Mouse (Mus musculus) hindbrain, postnatal 0 days (tissue): ENCODE measurements around the gene 1700010B08Rik. TPM values are rescaled to one million over a fixed set of nuclear protein-coding genes. Genes with fewer than 3 reads are reported as not detected.
"Not testable (repeated sequence)": the region's sequence is repeated elsewhere in the genome, so short reads cannot be mapped to it uniquely, and the experiment has no call there.

Experiments used
- ATAC-seq: fragments of 200-750 bp; cut with Nextera tagmentation; 2 replicates; pipeline ENCODE4 v1.8.0; 2017; ENCODE audit warnings: mild to moderate bottlenecking, moderate TSS enrichment, moderate library complexity
- DNase-seq: peaks from one replicate; pipeline ENCODE4 v3.0.0-alpha.2; 2015; ENCODE audit warnings: low spot score
- H3K27ac ChIP-seq: fragments of 300-500 bp; sonication (generic); 2 replicates; pipeline ENCODE4 v1.5.1; 2014; ENCODE audit warnings: mild to moderate bottlenecking
- H3K27me3 ChIP-seq: fragments of 300-500 bp; sonication (generic); 2 replicates; pipeline ENCODE4 v1.6.1; 2014; ENCODE audit warnings: low read length, mixed read lengths; ENCODE audit not compliant: insufficient read depth
- H3K36me3 ChIP-seq: fragments of 300-500 bp; sonication (generic); 2 replicates; pipeline ENCODE4 v1.6.1; 2014; ENCODE audit warnings: low read length, mixed read lengths; ENCODE audit not compliant: insufficient read depth
- H3K4me1 ChIP-seq: fragments of 300-500 bp; sonication (generic); 2 replicates; pipeline ENCODE4 v1.6.1; 2014; ENCODE audit warnings: antibody characterized with exemption, low read length, mixed read lengths; ENCODE audit not compliant: insufficient read depth
- H3K4me2 ChIP-seq: fragments of 300-500 bp; sonication (generic); 2 replicates; pipeline ENCODE4 v1.6.1; 2014; ENCODE audit warnings: low read depth, mild to moderate bottlenecking, low read length, moderate library complexity, mixed read lengths
- H3K4me3 ChIP-seq: fragments of 300-500 bp; sonication (generic); 2 replicates; pipeline ENCODE4 v1.5.1; 2014; ENCODE audit warnings: low read length
- H3K9ac ChIP-seq: fragments of 300-500 bp; sonication (generic); replicated peaks from 2 replicates; pipeline ENCODE4 v1.6.1; 2014; ENCODE audit warnings: mild to moderate bottlenecking, low read length, moderate library complexity, mixed read lengths
- H3K9me3 ChIP-seq: fragments of 300-500 bp; sonication (generic); 2 replicates; pipeline ENCODE4 v1.6.1; 2016; ENCODE audit warnings: low read length, mixed read lengths
- CTCF ChIP-seq: IDR thresholded peaks from 2 replicates; pipeline ENCODE4 v1.5.1; 2016; ENCODE audit warnings: antibody characterized with exemption, control low read depth, low read depth
- WGBS: fragments of 180-500 bp; shearing (Covaris S2); extraction: QIAGEN DNeasy Blood & Tissue Kit; methylation state at CpG from one replicate; pipeline ENCODE4 v1.1.7; 2014; 5-methylcytosine and 5-hydroxymethylcytosine counted together
- polyA plus RNA-seq: library from polyadenylated mRNA; unstranded; fragments of >200 nt; fragmentation: Nextera tagmentation; extraction: Ambion mirVana; gene quantifications from 2 replicates; pipeline ENCODE4 v1.2.1, GENCODE M21; 2015
- total RNA-seq: library from RNA; depleted of rRNA; stranded (reverse); fragments of >200 nt; gene quantifications from 2 replicates; pipeline ENCODE4 v1.2.3, GENCODE M21; 2014

The 1700010B08Rik gene
- total and polyA plus RNA-seq, 2 experiments from 2014 or later: not detected

DNA sequence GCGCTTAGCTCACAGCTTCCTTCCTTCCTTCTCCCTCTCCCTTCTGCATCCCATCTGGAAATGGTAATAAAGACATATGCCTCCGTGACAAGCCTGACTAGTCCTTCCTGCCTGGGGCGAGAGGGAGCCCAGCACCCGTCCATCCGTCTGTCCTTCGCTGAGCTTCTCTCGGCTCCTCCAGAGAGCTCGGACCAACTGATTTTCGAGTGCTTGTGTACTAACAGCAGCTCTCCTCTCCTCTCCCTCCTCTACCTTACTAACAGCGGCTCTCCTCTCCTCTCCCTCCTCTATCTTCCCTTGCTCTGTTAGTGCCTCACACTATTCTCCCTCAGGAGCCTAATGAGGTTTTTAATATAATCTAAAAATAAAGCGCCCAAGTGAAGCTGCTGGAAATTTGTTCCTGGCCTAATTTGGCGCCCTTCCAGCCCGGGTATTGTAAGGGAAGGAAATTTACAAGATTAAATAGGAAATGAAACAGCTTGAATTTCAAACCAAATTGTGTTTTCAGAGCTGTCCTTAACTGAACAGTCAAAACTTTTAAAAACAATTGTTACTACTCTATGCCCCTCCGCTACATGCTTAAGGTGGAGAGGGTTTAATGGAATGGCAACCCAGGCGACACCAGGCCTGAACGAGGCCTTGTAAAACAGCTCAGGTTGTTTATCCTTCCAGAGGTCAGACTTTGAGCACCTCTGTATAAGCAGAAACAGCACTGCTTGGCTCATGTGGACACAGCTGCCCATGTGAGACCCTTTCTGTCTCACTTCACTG, 16.9 kb upstream of the 1700010B08Rik start:
- DNase-seq: peak; percentile 68

DNA sequence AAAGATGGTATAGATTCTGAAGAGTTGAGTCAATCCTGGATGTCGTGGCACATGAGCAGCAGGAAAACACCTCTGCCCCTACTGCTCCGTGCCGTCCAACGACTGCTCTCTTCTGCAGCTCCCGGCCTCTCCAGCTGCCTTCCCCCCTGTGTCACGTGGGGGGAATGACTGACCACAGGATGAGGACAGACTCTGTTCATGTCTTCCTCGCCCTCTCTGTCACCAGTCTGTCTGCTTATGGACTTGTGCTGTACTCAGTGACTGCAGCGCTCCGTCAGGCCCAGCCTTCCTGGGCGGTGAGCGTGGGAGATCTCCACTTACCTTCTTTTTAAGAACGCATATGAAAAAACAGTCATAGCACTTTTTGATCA, 16.4 kb upstream of the 1700010B08Rik start:
- H3K4me2 ChIP-seq: no peak overlapping the region
- no peaks in the 10 kb centered on the region for H3K27me3 ChIP-seq
- no peaks in the 10 kb centered on the region for H3K4me1 ChIP-seq
- no peaks in the 10 kb centered on the region for H3K9me3 ChIP-seq
- DNase-seq (no peak), ATAC-seq (no peak)
- H3K9ac ChIP-seq: no peak overlapping the region
- TF ChIP-seq CTCF: no peak
- H3K27ac ChIP-seq: peak overlapping the region; percentile 32; the same call in 1 of the 2 replicates
- WGBS: 84% methylated on average over 12 of the region's 12 CpGs
- peaks cover 29% of the 10 kb centered on the region for H3K36me3 ChIP-seq
- no peak overlapping the region for H3K4me3 ChIP-seq

More for the DNA sequence above, 16.9 kb upstream of the 1700010B08Rik start:
- Histone ChIP-seq H3K4me1 (no peaks in the 10 kb centered on the region), H3K4me2 (no peak overlapping the region), H3K4me3 (no peak overlapping the region), H3K27ac (peak overlapping the region; percentile 32; the same call in 1 of the 2 replicates), H3K9me3 (no peaks in the 10 kb centered on the region), H3K27me3 (no peaks in the 10 kb centered on the region), H3K9ac (no peak overlapping the region), H3K36me3 (peaks cover 32% of the 10 kb centered on the region)
- 56% methylated on average over 16 of the region's 16 CpGs for WGBS
- TF ChIP-seq CTCF: no peak
- ATAC-seq: peak; percentile 52; the same call in 1 of the 2 replicates

DNA sequence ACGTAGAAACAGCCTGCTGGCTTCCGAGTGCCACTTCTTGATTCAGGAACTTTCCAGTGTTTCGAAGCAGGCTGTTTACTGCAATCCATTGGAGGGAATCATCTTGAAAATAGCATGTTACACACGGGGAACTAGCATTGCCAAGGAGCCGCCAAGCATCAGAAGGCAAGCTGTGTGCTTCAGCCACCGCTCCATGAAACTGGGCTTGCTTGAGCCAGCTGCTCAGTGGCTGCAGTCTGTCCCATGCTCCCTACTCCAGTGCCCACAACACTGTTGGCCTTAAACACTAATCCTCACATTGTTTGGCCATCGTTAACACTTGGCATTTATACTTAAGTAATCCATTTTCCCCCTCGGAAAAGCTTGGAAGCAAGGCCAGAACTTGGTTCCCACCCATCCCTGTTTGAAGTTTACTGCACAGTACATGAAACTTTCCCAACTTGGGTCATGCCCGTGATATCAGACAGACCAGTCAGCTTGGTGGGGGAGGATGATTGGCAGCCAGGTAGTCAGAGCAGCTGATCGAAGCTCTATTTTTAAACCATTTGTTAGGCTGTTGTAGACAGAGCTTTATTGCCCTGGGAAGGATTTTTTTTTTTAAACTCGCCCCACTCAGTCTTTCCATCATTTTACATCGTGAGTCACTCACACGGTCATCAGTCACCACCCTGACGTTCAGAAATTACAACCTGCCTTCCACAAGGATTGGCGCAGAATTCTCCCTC, 13.2 kb upstream of the 1700010B08Rik start:
- no peak overlapping the region for H3K27ac ChIP-seq
- no peak overlapping the region for H3K4me3 ChIP-seq
- TF ChIP-seq CTCF: no peak
- H3K9ac ChIP-seq: no peak overlapping the region
- peaks cover 7% of the 10 kb centered on the region; the same call in 1 of the 2 replicates for H3K36me3 ChIP-seq
- H3K4me2 ChIP-seq: no peak overlapping the region
- DNase-seq (peak; percentile 37), ATAC-seq (0 out of 2 replicates have a peak, but pooled peaks have one; percentile 48)
- 65% methylated on average over 15 of the region's 15 CpGs for WGBS
- no peaks in the 10 kb centered on the region for H3K9me3 ChIP-seq
- no peaks in the 10 kb centered on the region for H3K4me1 ChIP-seq
- no peaks in the 10 kb centered on the region for H3K27me3 ChIP-seq

DNA sequence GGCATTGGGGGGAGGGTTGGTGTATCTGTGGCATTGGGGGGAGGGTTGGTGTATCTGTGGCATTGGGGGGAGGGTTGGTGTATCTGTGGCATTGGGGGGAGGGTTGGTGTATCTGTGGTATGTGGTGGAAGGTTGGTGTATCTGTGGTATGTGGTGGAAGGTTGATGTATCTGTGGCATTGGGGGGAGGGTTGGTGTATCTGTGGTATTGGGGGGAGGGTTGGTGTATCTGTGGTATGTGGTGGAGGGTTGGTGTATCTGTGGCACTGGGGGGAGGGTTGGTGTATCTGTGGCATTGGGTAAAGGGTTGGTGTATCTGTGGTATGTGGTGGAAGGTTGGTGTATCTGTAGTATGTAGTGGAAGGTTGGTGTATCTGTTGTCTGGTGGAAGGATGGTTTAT, 11.6 kb upstream of the 1700010B08Rik start:
- H3K9me3 ChIP-seq, ATAC-seq, H3K4me2 ChIP-seq, H3K9ac ChIP-seq, H3K36me3 ChIP-seq, H3K27ac ChIP-seq, DNase-seq, H3K4me1 ChIP-seq, H3K4me3 ChIP-seq, H3K27me3 ChIP-seq: not testable (repeated sequence)

DNA sequence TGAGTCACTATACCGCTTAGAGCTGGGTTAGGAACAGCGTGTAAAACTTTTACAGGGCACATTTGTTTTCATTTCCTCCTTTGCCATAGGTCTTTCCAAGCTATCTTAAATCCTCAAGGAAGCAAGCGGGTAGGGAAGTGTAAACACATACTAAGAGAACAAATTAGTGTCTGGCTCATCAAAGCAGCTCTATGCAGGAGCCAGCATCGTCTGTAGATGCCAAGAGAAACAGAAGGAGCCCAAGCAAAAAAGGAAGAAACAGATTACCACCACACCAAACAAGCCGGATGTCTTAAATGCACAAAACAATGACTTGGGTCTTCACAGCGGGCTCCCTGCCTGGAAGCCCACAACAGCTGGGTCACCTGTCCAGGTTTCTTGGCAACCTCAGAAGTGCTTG, 9.0 kb upstream of the 1700010B08Rik start:
- Histone ChIP-seq H3K9ac (no peak overlapping the region), H3K27me3 (no peaks in the 10 kb centered on the region), H3K27ac (no peak overlapping the region), H3K4me2 (no peak overlapping the region), H3K36me3 (no peaks in the 10 kb centered on the region), H3K4me3 (no peak overlapping the region), H3K9me3 (no peaks in the 10 kb centered on the region), H3K4me1 (no peaks in the 10 kb centered on the region)
- ATAC-seq (no peak), DNase-seq (peak; percentile 18)
- no peak for TF ChIP-seq CTCF
- 61% methylated on average over 6 of the region's 6 CpGs for WGBS

DNA sequence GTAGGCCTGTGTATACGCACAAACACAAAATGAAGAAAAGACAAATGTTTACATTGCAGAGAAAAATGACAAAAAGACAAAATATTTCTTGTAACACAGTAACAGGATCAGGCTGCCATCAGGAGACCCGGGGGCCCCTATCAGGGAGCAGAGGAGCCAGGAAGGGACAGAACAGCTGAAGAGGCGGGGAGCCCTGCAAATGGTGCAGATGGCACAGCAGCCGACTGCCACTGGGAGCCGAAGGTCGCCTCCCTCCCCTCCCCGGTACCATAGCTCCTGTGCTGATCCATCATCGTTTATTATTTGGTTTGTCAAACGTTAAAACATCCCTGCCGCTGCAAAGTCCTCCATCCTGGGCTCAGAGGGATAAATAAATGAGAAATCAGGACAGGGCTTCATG, 6.6 kb upstream of the 1700010B08Rik start:
- H3K4me2 ChIP-seq: no peak overlapping the region
- H3K36me3 ChIP-seq: no peaks in the 10 kb centered on the region
- no peaks in the 10 kb centered on the region for H3K27me3 ChIP-seq
- no peak for TF ChIP-seq CTCF
- H3K27ac ChIP-seq: no peak overlapping the region
- peak; percentile 23 for DNase-seq
- H3K4me1 ChIP-seq: no peaks in the 10 kb centered on the region
- WGBS: 39% methylated on average over 10 of the region's 10 CpGs
- no peak overlapping the region for H3K9ac ChIP-seq
- no peak overlapping the region for H3K4me3 ChIP-seq
- H3K9me3 ChIP-seq: no peaks in the 10 kb centered on the region
- no peak for ATAC-seq

DNA sequence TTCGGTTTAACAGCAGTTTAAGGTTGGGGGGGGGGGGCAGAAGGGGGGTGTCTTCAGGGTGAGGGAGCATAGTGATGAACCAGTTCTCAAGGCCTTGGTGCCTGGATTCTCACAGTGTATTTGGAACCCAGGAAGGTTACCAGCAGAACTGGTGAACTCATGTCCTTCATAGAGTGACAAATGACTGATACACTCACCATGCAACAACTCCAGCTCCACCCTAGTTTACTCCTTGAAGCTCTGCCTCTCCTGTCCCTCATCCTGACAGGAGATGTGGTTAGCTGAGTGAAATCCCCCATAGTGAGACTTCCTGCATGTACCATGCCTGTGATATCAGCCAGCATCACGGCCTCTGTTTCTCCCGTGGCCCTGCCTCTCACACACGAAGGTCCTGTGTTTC, 6.0 kb upstream of the 1700010B08Rik start:
- TF ChIP-seq CTCF: no peak
- ATAC-seq (no peak), DNase-seq (no peak)
- no peak overlapping the region for H3K4me3 ChIP-seq
- H3K9ac ChIP-seq: no peak overlapping the region
- H3K4me1 ChIP-seq: no peaks in the 10 kb centered on the region
- H3K4me2 ChIP-seq: no peak overlapping the region
- H3K9me3 ChIP-seq: no peaks in the 10 kb centered on the region
- H3K36me3 ChIP-seq: no peaks in the 10 kb centered on the region
- no peaks in the 10 kb centered on the region for H3K27me3 ChIP-seq
- no peak overlapping the region for H3K27ac ChIP-seq
- WGBS: 71% methylated on average over 4 of the region's 4 CpGs
